Mouse (Mus musculus): Measurements from ENCODE around the gene A3galt2. TPM values are rescaled to one million over a fixed set of nuclear protein-coding genes. Genes with fewer than 3 reads are reported as not detected.

Gene A3galt2
- polyA plus RNA-seq, 2 experiments: 0.04 to 0.06 TPM

GRCm38 (mm10) chr4:128737825-128738610 is 17.1 kb upstream of the A3galt2 start:
- TF ChIP-seq CTCF (IDR thresholded peaks at IDR 0.05; ENCODE audit: low read depth) (no peak), EP300 (IDR thresholded peaks at IDR 0.05; ENCODE audit: low read depth) (no peak)
- Histone ChIP-seq H3K4me2 (ENCODE audit: low read depth) (no peak overlapping the region), H3K9me3 (ENCODE audit: control insufficient read depth, low read length) (no peaks in the 10 kb centered on the region), H3K9ac (replicated peaks) (no peak overlapping the region), H3K4me1 (replicated peaks; ENCODE audit: control insufficient read depth in 2 of 2, insufficient read depth in 2 of 2, low read length in 1 of 2) (peaks cover 3 to 9% of the 10 kb centered on the region in 2 experiments), H3K4me3 (ENCODE audit: insufficient read depth in 1 of 2, low read depth in 2 of 2, low read length in 2 of 2) (no peak overlapping the region), H3K27me3 (ENCODE audit: control insufficient read depth, insufficient read depth, low read length) (no peaks in the 10 kb centered on the region), H3K27ac (no peak overlapping the region), H3K36me3 (replicated peaks; ENCODE audit: control insufficient read depth, insufficient read depth, low read depth) (peaks cover 3% of the 10 kb centered on the region; the same call in 1 of the 2 replicates)
- 76% methylated on average over 14 of the region's 14 CpGs for WGBS (ENCODE audit: insufficient replicate concordance)
- DNase-seq (ENCODE audit: low read depth in 3 of 3, low spot score in 3 of 3) (no peak), ATAC-seq (ENCODE audit: insufficient read depth) (no peak)

GRCm38 (mm10) chr4:128740878-128741277 is 14.3 kb upstream of the A3galt2 start:
- 0 out of 4 replicates have a peak, but pooled peaks cover 0 to 2% of the 10 kb centered on the region in 2 experiments for H3K4me1 ChIP-seq (replicated peaks; ENCODE audit: control insufficient read depth in 2 of 2, insufficient read depth in 2 of 2, low read length in 1 of 2)
- H3K9ac ChIP-seq (replicated peaks): no peak overlapping the region
- no peaks in the 10 kb centered on the region for H3K27me3 ChIP-seq (ENCODE audit: control insufficient read depth, insufficient read depth, low read length)
- ATAC-seq (ENCODE audit: insufficient read depth): no peak
- DNase-seq (ENCODE audit: low read depth in 3 of 3, low spot score in 3 of 3): no peak
- WGBS (ENCODE audit: insufficient replicate concordance): 44% methylated on average over 1 of the region's 1 CpGs
- peaks cover 17% of the 10 kb centered on the region for H3K36me3 ChIP-seq (replicated peaks; ENCODE audit: control insufficient read depth, insufficient read depth, low read depth)
- H3K4me3 ChIP-seq (ENCODE audit: insufficient read depth in 1 of 2, low read depth in 2 of 2, low read length in 2 of 2): no peak overlapping the region
- TF ChIP-seq CTCF (IDR thresholded peaks at IDR 0.05; ENCODE audit: low read depth): no peak
- TF ChIP-seq EP300 (IDR thresholded peaks at IDR 0.05; ENCODE audit: low read depth): no peak
- H3K27ac ChIP-seq: no peak overlapping the region
- no peak overlapping the region for H3K4me2 ChIP-seq (ENCODE audit: low read depth)
- H3K9me3 ChIP-seq (ENCODE audit: control insufficient read depth, low read length): no peaks in the 10 kb centered on the region

GRCm38 (mm10) chr4:128741906-128742305 is 13.3 kb upstream of the A3galt2 start:
- H3K4me1 ChIP-seq (replicated peaks; ENCODE audit: control insufficient read depth in 2 of 2, insufficient read depth in 2 of 2, low read length in 1 of 2): 0 out of 4 replicates have a peak, but pooled peaks cover 0 to 2% of the 10 kb centered on the region in 2 experiments
- peaks cover 24% of the 10 kb centered on the region for H3K36me3 ChIP-seq (replicated peaks; ENCODE audit: control insufficient read depth, insufficient read depth, low read depth)
- no peak for TF ChIP-seq CTCF (IDR thresholded peaks at IDR 0.05; ENCODE audit: low read depth)
- no peak for TF ChIP-seq EP300 (IDR thresholded peaks at IDR 0.05; ENCODE audit: low read depth)

GRCm38 (mm10) chr4:128742379-128742970 is 12.7 kb upstream of the A3galt2 start:
- Histone ChIP-seq H3K27ac (no peak overlapping the region), H3K27me3 (ENCODE audit: control insufficient read depth, insufficient read depth, low read length) (no peaks in the 10 kb centered on the region), H3K9me3 (ENCODE audit: control insufficient read depth, low read length) (no peaks in the 10 kb centered on the region), H3K9ac (replicated peaks) (no peak overlapping the region), H3K4me2 (ENCODE audit: low read depth) (no peak overlapping the region), H3K4me3 (ENCODE audit: insufficient read depth in 1 of 2, low read depth in 2 of 2, low read length in 2 of 2) (no peak overlapping the region), H3K4me1 (replicated peaks; ENCODE audit: control insufficient read depth in 2 of 2, insufficient read depth in 2 of 2, low read length in 1 of 2) (no peaks in the 10 kb centered on the region), H3K36me3 (replicated peaks; ENCODE audit: control insufficient read depth, insufficient read depth, low read depth) (peaks cover 30% of the 10 kb centered on the region)
- no peak for DNase-seq (ENCODE audit: low read depth in 3 of 3, low spot score in 3 of 3)
- ATAC-seq (ENCODE audit: insufficient read depth): no peak
- TF ChIP-seq EP300 (IDR thresholded peaks at IDR 0.05; ENCODE audit: low read depth) (no peak), CTCF (IDR thresholded peaks at IDR 0.05; ENCODE audit: low read depth) (no peak)
- 84% methylated on average over 10 of the region's 10 CpGs for WGBS (ENCODE audit: insufficient replicate concordance)

More at GRCm38 (mm10) chr4:128741906-128742305, 13.3 kb upstream of the A3galt2 start:
- Histone ChIP-seq H3K4me3 (ENCODE audit: insufficient read depth in 1 of 2, low read depth in 2 of 2, low read length in 2 of 2) (no peak overlapping the region), H3K4me2 (ENCODE audit: low read depth) (no peak overlapping the region), H3K27me3 (ENCODE audit: control insufficient read depth, insufficient read depth, low read length) (no peaks in the 10 kb centered on the region), H3K27ac (no peak overlapping the region), H3K9me3 (ENCODE audit: control insufficient read depth, low read length) (no peaks in the 10 kb centered on the region), H3K9ac (replicated peaks) (no peak overlapping the region)
- ATAC-seq (ENCODE audit: insufficient read depth) (no peak), DNase-seq (ENCODE audit: low read depth in 3 of 3, low spot score in 3 of 3) (no peak)
- WGBS (ENCODE audit: insufficient replicate concordance): 75% methylated on average over 5 of the region's 5 CpGs

GRCm38 (mm10) chr4:128743031-128743626 is 12.0 kb upstream of the A3galt2 start:
- H3K36me3 ChIP-seq (replicated peaks; ENCODE audit: control insufficient read depth, insufficient read depth, low read depth): peaks cover 33% of the 10 kb centered on the region
- no peaks in the 10 kb centered on the region for H3K27me3 ChIP-seq (ENCODE audit: control insufficient read depth, insufficient read depth, low read length)
- no peak overlapping the region for H3K27ac ChIP-seq
- 79% methylated on average over 12 of the region's 12 CpGs for WGBS (ENCODE audit: insufficient replicate concordance)
- H3K4me2 ChIP-seq (ENCODE audit: low read depth): no peak overlapping the region
- ATAC-seq (ENCODE audit: insufficient read depth) (no peak), DNase-seq (ENCODE audit: low read depth in 3 of 3, low spot score in 3 of 3) (no peak)
- TF ChIP-seq CTCF (IDR thresholded peaks at IDR 0.05; ENCODE audit: low read depth): no peak
- TF ChIP-seq EP300 (IDR thresholded peaks at IDR 0.05; ENCODE audit: low read depth): no peak
- no peaks in the 10 kb centered on the region for H3K9me3 ChIP-seq (ENCODE audit: control insufficient read depth, low read length)
- H3K9ac ChIP-seq (replicated peaks): no peak overlapping the region
- H3K4me3 ChIP-seq (ENCODE audit: insufficient read depth in 1 of 2, low read depth in 2 of 2, low read length in 2 of 2): no peak overlapping the region
- H3K4me1 ChIP-seq (replicated peaks; ENCODE audit: control insufficient read depth in 2 of 2, insufficient read depth in 2 of 2, low read length in 1 of 2): no peaks in the 10 kb centered on the region
